Mouse (Mus musculus): Measurements from ENCODE around the gene Rexo5. TPM values are rescaled to one million over a fixed set of nuclear protein-coding genes. Genes with fewer than 3 reads are reported as not detected.
A peak's percentile ranks its signal among the peaks of the same experiment; 100 is the strongest.

The Rexo5 gene
- polyA plus RNA-seq, 1 experiment from 2014 or later, result 17.2 TPM

- H3K27ac ChIP-seq (ENCODE audit: low read length), result no peak overlapping the region
- 84% methylated on average over 1 of the region's 1 CpGs for WGBS
- no peaks in the 10 kb centered on the region for H3K9me3 ChIP-seq (ENCODE audit: control insufficient read depth, low read length)
- no peak overlapping the region for H3K9ac ChIP-seq (ENCODE audit: low read depth, low read length)
- peak overlapping the region; percentile 2; the same call in 1 of the 2 replicates for H3K4me2 ChIP-seq (ENCODE audit: low read depth, low read length)
- H3K27me3 ChIP-seq (replicated peaks; ENCODE audit: control insufficient read depth, insufficient read depth, low read length), result no peaks in the 10 kb centered on the region
- H3K4me1 ChIP-seq (ENCODE audit: control insufficient read depth, insufficient read depth, low read length), result peaks cover 12% of the 10 kb centered on the region
- H3K4me3 ChIP-seq (ENCODE audit: low read length), result no peak overlapping the region
- ATAC-seq, result no peak
- no peaks in the 10 kb centered on the region for H3K36me3 ChIP-seq (ENCODE audit: control insufficient read depth, insufficient read depth, low read length)
Observed at GRCm38 (mm10) chr7:119892198-119892597, 98.4 kb downstream of the Rexo5 start.

- Histone ChIP-seq H3K36me3 (ENCODE audit: control insufficient read depth, insufficient read depth, low read length) (no peaks in the 10 kb centered on the region), H3K9ac (ENCODE audit: low read depth, low read length) (no peak overlapping the region), H3K27me3 (replicated peaks; ENCODE audit: control insufficient read depth, insufficient read depth, low read length) (no peaks in the 10 kb centered on the region), H3K4me3 (ENCODE audit: low read length) (no peak overlapping the region), H3K27ac (ENCODE audit: low read length) (no peak overlapping the region), H3K4me1 (ENCODE audit: control insufficient read depth, insufficient read depth, low read length) (peaks cover 12% of the 10 kb centered on the region), H3K9me3 (ENCODE audit: control insufficient read depth, low read length) (no peaks in the 10 kb centered on the region), H3K4me2 (ENCODE audit: low read depth, low read length) (peak overlapping the region; percentile 2; the same call in 1 of the 2 replicates)
- no peak for ATAC-seq
- WGBS, result 82% methylated on average over 4 of the region's 4 CpGs
Observed at GRCm38 (mm10) chr7:119892742-119893141, 98.9 kb downstream of the Rexo5 start.

- under 1% methylated on average over 15 of the region's 15 CpGs for WGBS
- ATAC-seq, result peak; percentile 51
- H3K9me3 ChIP-seq (ENCODE audit: control insufficient read depth, low read length), result no peaks in the 10 kb centered on the region
- peak overlapping the region; percentile 81 for H3K4me3 ChIP-seq (ENCODE audit: low read length)
- H3K9ac ChIP-seq (ENCODE audit: low read depth, low read length), result peak overlapping the region; percentile 90
- H3K27ac ChIP-seq (ENCODE audit: low read length), result peak overlapping the region; percentile 67
- H3K4me1 ChIP-seq (ENCODE audit: control insufficient read depth, insufficient read depth, low read length), result peaks cover 12% of the 10 kb centered on the region
- no peaks in the 10 kb centered on the region for H3K36me3 ChIP-seq (ENCODE audit: control insufficient read depth, insufficient read depth, low read length)
- H3K4me2 ChIP-seq (ENCODE audit: low read depth, low read length), result peak overlapping the region; percentile 82
- no peaks in the 10 kb centered on the region for H3K27me3 ChIP-seq (replicated peaks; ENCODE audit: control insufficient read depth, insufficient read depth, low read length)
Observed at GRCm38 (mm10) chr7:119894818-119895544, 101.2 kb downstream of the Rexo5 start.

- WGBS, result under 1% methylated on average over 62 of the region's 63 CpGs
- H3K4me2 ChIP-seq (ENCODE audit: low read depth, low read length), result peak within 1 kb of the TSS; percentile 82
- peak within 1 kb of the TSS; percentile 90 for H3K9ac ChIP-seq (ENCODE audit: low read depth, low read length)
- H3K4me1 ChIP-seq (ENCODE audit: control insufficient read depth, insufficient read depth, low read length), result peaks cover 12% of the 10 kb centered on the region
- H3K36me3 ChIP-seq (ENCODE audit: control insufficient read depth, insufficient read depth, low read length), result no peaks in the 10 kb centered on the region
- peak within 1 kb of the TSS; percentile 81 for H3K4me3 ChIP-seq (ENCODE audit: low read length)
- H3K27me3 ChIP-seq (replicated peaks; ENCODE audit: control insufficient read depth, insufficient read depth, low read length), result no peaks in the 10 kb centered on the region
- ATAC-seq, result peak; percentile 98
- no peaks in the 10 kb centered on the region for H3K9me3 ChIP-seq (ENCODE audit: control insufficient read depth, low read length)
- peak within 1 kb of the TSS; percentile 94 for H3K27ac ChIP-seq (ENCODE audit: low read length)
Observed at GRCm38 (mm10) chr7:119895639-119896512, 102.1 kb downstream of the Rexo5 start, which contains the start of the genes Lyrm1 and Dcun1d3. Gene Lyrm1 (plus strand): TSS chr7:119895861. Gene Dcun1d3 (minus strand): TSS chr7:119896298.

GRCm38 (mm10) chr7:119897521-119898109 is 103.8 kb downstream of the Rexo5 start:
- no peaks in the 10 kb centered on the region for H3K27me3 ChIP-seq (replicated peaks; ENCODE audit: control insufficient read depth, insufficient read depth, low read length)
- H3K4me3 ChIP-seq (ENCODE audit: low read length), result no peak overlapping the region
- H3K4me1 ChIP-seq (ENCODE audit: control insufficient read depth, insufficient read depth, low read length), result peaks cover 12% of the 10 kb centered on the region
- H3K9me3 ChIP-seq (ENCODE audit: control insufficient read depth, low read length), result no peaks in the 10 kb centered on the region
- H3K27ac ChIP-seq (ENCODE audit: low read length), result no peak overlapping the region
- 91% methylated on average over 8 of the region's 8 CpGs for WGBS
- no peak overlapping the region for H3K4me2 ChIP-seq (ENCODE audit: low read depth, low read length)
- no peak for ATAC-seq
- no peaks in the 10 kb centered on the region for H3K36me3 ChIP-seq (ENCODE audit: control insufficient read depth, insufficient read depth, low read length)
- no peak overlapping the region for H3K9ac ChIP-seq (ENCODE audit: low read depth, low read length)

- no peak for ATAC-seq
- no peaks in the 10 kb centered on the region for H3K9me3 ChIP-seq (ENCODE audit: control insufficient read depth, low read length)
- H3K27me3 ChIP-seq (replicated peaks; ENCODE audit: control insufficient read depth, insufficient read depth, low read length), result no peaks in the 10 kb centered on the region
- H3K36me3 ChIP-seq (ENCODE audit: control insufficient read depth, insufficient read depth, low read length), result no peaks in the 10 kb centered on the region
- no peak overlapping the region for H3K27ac ChIP-seq (ENCODE audit: low read length)
- H3K4me1 ChIP-seq (ENCODE audit: control insufficient read depth, insufficient read depth, low read length), result peaks cover 11% of the 10 kb centered on the region
- H3K4me3 ChIP-seq (ENCODE audit: low read length), result no peak overlapping the region
- no peak overlapping the region for H3K4me2 ChIP-seq (ENCODE audit: low read depth, low read length)
- no peak overlapping the region for H3K9ac ChIP-seq (ENCODE audit: low read depth, low read length)
- WGBS, result 67% methylated on average over 1 of the region's 1 CpGs
Observed at GRCm38 (mm10) chr7:119898247-119898856, 104.5 kb downstream of the Rexo5 start.

Other genes starting within 250 kb of the Rexo5 start
- not detected in 2 replicates for gene Acsm2, start 239.7 kb upstream of the Rexo5 start, polyA plus RNA-seq (2015; fragmentation: Nextera tagmentation; extraction: Ambion mirVana)
- gene Acsm1, start 187.0 kb upstream of the Rexo5 start, polyA plus RNA-seq (2015; fragmentation: Nextera tagmentation; extraction: Ambion mirVana), result 0.09 and 0.10 TPM in 2 replicates
- gene Acsm4, start 104.0 kb upstream of the Rexo5 start, polyA plus RNA-seq (2015; fragmentation: Nextera tagmentation; extraction: Ambion mirVana), result not detected in 2 replicates
- 53.8 and 56.4 TPM in 2 replicates for gene Thumpd1, start 73.2 kb upstream of the Rexo5 start, polyA plus RNA-seq (2015; fragmentation: Nextera tagmentation; extraction: Ambion mirVana)
- gene Acsm3, start 33.1 kb upstream of the Rexo5 start, polyA plus RNA-seq (2015; fragmentation: Nextera tagmentation; extraction: Ambion mirVana), result 7.2 and 8.3 TPM in 2 replicates
- gene Eri2, start 52 bp downstream of the Rexo5 start, polyA plus RNA-seq (2015; fragmentation: Nextera tagmentation; extraction: Ambion mirVana), result 14.0 and 15.1 TPM in 2 replicates
- 10.3 and 10.7 TPM in 2 replicates for gene Lyrm1, start 101.9 kb downstream of the Rexo5 start, polyA plus RNA-seq (2015; fragmentation: Nextera tagmentation; extraction: Ambion mirVana)
- gene Dcun1d3, start 102.3 kb downstream of the Rexo5 start, polyA plus RNA-seq (2015; fragmentation: Nextera tagmentation; extraction: Ambion mirVana), result 13.1 and 13.9 TPM in 2 replicates

Measured in intestine, embryonic 16.5 days (tissue).